ENCODE assay signal across 21 mouse cellular contexts in the genomic region with DNA sequence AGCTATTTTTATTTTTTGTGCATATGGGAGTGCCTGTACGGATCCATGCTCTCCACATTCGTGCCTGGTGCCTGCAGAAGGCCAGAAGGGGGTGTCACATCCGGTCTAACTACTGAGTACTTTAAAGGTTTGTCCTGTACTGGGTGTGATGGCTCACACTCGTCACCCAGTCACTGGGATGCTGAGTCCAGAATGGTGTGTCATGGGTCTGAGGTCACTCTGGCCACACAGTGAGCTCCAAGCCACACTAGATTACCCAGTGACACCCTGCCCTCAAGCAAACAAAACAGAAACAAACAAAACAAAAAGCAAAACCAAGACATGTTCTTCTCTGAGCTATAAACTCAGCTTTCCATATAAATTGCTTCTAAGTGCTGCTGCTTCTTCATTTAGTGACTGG.
"Had no signal": no experiment of that assay in that cellular context is flagged by ENCODE, and none has a peak within 500 bp of the region (broad histone marks: within the 10 kb centered on the region; RNA-seq: fewer than 3 reads in every experiment).

No protein-coding gene starts in this region.

- H3K4me2 ChIP-seq: heart, embryonic 13.5 days; heart, embryonic 15.5 days; hindbrain, embryonic 13.5 days; hindbrain, embryonic 15.5 days; limb, embryonic 12.5 days; liver, embryonic 12.5 days had no signal

- H3K27me3 ChIP-seq: heart, embryonic 13.5 days; heart, embryonic 15.5 days; hindbrain, embryonic 13.5 days; hindbrain, embryonic 15.5 days; limb, embryonic 12.5 days; liver, embryonic 12.5 days had no signal

- ATAC-seq: hindbrain, postnatal 0 days; liver, embryonic 12.5 days had no signal

- H3K27ac ChIP-seq: heart, embryonic 10.5 days; heart, embryonic 13.5 days; heart, embryonic 15.5 days; hindbrain, embryonic 13.5 days; hindbrain, embryonic 15.5 days; hindbrain, postnatal 0 days; layer of hippocampus, adult 2 months; left cerebral cortex, adult 2 months; limb, embryonic 10.5 days; liver, embryonic 12.5 days had no signal

- H3K4me1 ChIP-seq: hindbrain, embryonic 15.5 days had no signal

- H3K4me3 ChIP-seq: heart, embryonic 10.5 days; heart, embryonic 13.5 days; heart, embryonic 15.5 days; hindbrain, embryonic 13.5 days; hindbrain, embryonic 15.5 days; layer of hippocampus, adult 2 months; left cerebral cortex, adult 2 months; limb, embryonic 10.5 days; limb, embryonic 12.5 days; liver, embryonic 12.5 days had no signal

- H3K9ac ChIP-seq: heart, embryonic 13.5 days; heart, embryonic 15.5 days; hindbrain, embryonic 13.5 days; hindbrain, embryonic 15.5 days; limb, embryonic 12.5 days; liver, embryonic 12.5 days had no signal

- DNase-seq: gastrocnemius, postnatal 14 days; gastrocnemius, postnatal 36 days; heart, adult 18-20 months; heart, postnatal 14 days; heart, postnatal 36 days; kidney, adult 11 months; kidney, adult 2 months; kidney, adult 9 months; kidney, postnatal 10 days; kidney, postnatal 25 days had no signal
